Mouse (Mus musculus) MEL (cell line): ENCODE measurements around the gene Polr3h. TPM values are rescaled to one million over a fixed set of nuclear protein-coding genes. Genes with fewer than 3 reads are reported as not detected.

ENCODE experiments used
- DNase-seq: peaks from one replicate; pipeline ENCODE4 v3.0.0; 2011; ENCODE audit warnings: low read depth, low spot score
- H3K27ac ChIP-seq: 2 replicates; pipeline ENCODE4 v1.5.1; 2012; ENCODE audit warnings: low read depth, mild to moderate bottlenecking, control low read depth, low read length, moderate library complexity; ENCODE audit not compliant: control insufficient read depth
- H3K27me3 ChIP-seq, 2 experiments: fragments of 150-350 bp in 1 of 2; sonication (generic) in 1 of 2; 2 replicates each; pipeline ENCODE4 v1.6.1; 2012; ENCODE audit warnings: low read length in 2 of 2, mild to moderate bottlenecking in 2 of 2, improper control_type of control experiment in 1 of 2, moderate library complexity in 1 of 2; ENCODE audit not compliant: insufficient read depth in 2 of 2, control insufficient read depth in 1 of 2
- H3K36me3 ChIP-seq, 2 experiments: 2 replicates each; pipeline ENCODE4 v1.6.1; 2012 to 2014; ENCODE audit warnings: low read length in 2 of 2, improper control_type of control experiment in 1 of 2, inconsistent platforms in 1 of 2, mild to moderate bottlenecking in 1 of 2; ENCODE audit not compliant: insufficient read depth in 2 of 2, control insufficient read depth in 1 of 2
- H3K4me1 ChIP-seq, 2 experiments: fragments of 150-350 bp in 1 of 2; sonication (generic) in 1 of 2; 2 replicates each; pipeline ENCODE4 v1.6.1; 2012; ENCODE audit warnings: low read length in 2 of 2, improper control_type of control experiment in 1 of 2, mild to moderate bottlenecking in 1 of 2; ENCODE audit not compliant: insufficient read depth in 2 of 2, control insufficient read depth in 1 of 2
- H3K4me3 ChIP-seq, 2 experiments: fragments of 150-350 bp in 1 of 2; sonication (generic) in 1 of 2; 2 replicates each; pipeline ENCODE4 v1.5.1; 2012; ENCODE audit warnings: low read depth in 2 of 2, low read length in 2 of 2, mild to moderate bottlenecking in 2 of 2, moderate library complexity in 2 of 2, control low read depth in 1 of 2, improper control_type of control experiment in 1 of 2; ENCODE audit not compliant: control insufficient read depth in 1 of 2, insufficient read depth in 1 of 2
- H3K79me2 ChIP-seq: 2 replicates; pipeline ENCODE4 v1.6.1; 2012; ENCODE audit warnings: mild to moderate bottlenecking, low read length, moderate library complexity; ENCODE audit not compliant: control insufficient read depth, poor library complexity, insufficient read depth
- H3K9ac ChIP-seq: 2 replicates; pipeline ENCODE4 v1.6.1; 2012; ENCODE audit warnings: low read depth, mild to moderate bottlenecking, control low read depth, low read length, moderate library complexity; ENCODE audit not compliant: control insufficient read depth, poor library complexity, severe bottlenecking
- H3K9me3 ChIP-seq: fragments of 150-350 bp; sonication (generic); replicated peaks from 2 replicates; pipeline ENCODE4 v1.6.1; 2012; ENCODE audit warnings: mild to moderate bottlenecking, low read length, improper control_type of control experiment, moderate library complexity; ENCODE audit not compliant: insufficient read depth
- BHLHE40 ChIP-seq: IDR thresholded peaks from 2 replicates; pipeline ENCODE4 v1.6.1; 2012; ENCODE audit warnings: low read depth, mild to moderate bottlenecking, inconsistent platforms, low read length, improper control_type of control experiment, borderline replicate concordance
- CTCF ChIP-seq, 3 experiments: IDR thresholded peaks in 2 of 3; conservative IDR thresholded peaks in 1 of 3; 2 replicates each; pipeline ENCODE4 v1.5.1; 2011 to 2012; ENCODE audit warnings: low read length in 3 of 3, low read depth in 2 of 3, mild to moderate bottlenecking in 2 of 3, improper control_type of control experiment in 1 of 3, inconsistent platforms in 1 of 3, mixed read lengths in 1 of 3, moderate library complexity in 1 of 3; ENCODE audit not compliant: control insufficient read depth in 1 of 3, insufficient read depth in 1 of 3, poor library complexity in 1 of 3, severe bottlenecking in 1 of 3
- E2F4 ChIP-seq: IDR thresholded peaks from 2 replicates; pipeline ENCODE4 v1.6.1; 2011; ENCODE audit warnings: low read depth, low read length, improper control_type of control experiment, borderline replicate concordance
- ELF1 ChIP-seq: IDR thresholded peaks from 2 replicates; pipeline ENCODE4 v1.6.1; 2014; ENCODE audit warnings: low read depth, mild to moderate bottlenecking, inconsistent platforms, low read length, improper control_type of control experiment, moderate library complexity
- GABPA ChIP-seq: IDR thresholded peaks from 2 replicates; pipeline ENCODE4 v1.6.1; 2012; ENCODE audit warnings: low read depth, mild to moderate bottlenecking, inconsistent platforms, low read length, improper control_type of control experiment, moderate library complexity
- GATA1 ChIP-seq: IDR thresholded peaks from 2 replicates; pipeline ENCODE4 v1.6.1; 2011; ENCODE audit warnings: low read depth, low read length, improper control_type of control experiment
- KAT2A ChIP-seq: conservative IDR thresholded peaks from 2 replicates; pipeline ENCODE4 v1.6.1; 2012; ENCODE audit warnings: low read depth, low read length, improper control_type of control experiment, inconsistent platforms
- MAZ ChIP-seq: IDR thresholded peaks from 2 replicates; pipeline ENCODE4 v1.6.1; 2012; ENCODE audit warnings: low read depth, mild to moderate bottlenecking, inconsistent platforms, low read length, improper control_type of control experiment
- MXI1 ChIP-seq: IDR thresholded peaks from 2 replicates; pipeline ENCODE4 v1.6.1; 2011; ENCODE audit warnings: mild to moderate bottlenecking, low read depth, low read length, improper control_type of control experiment
- MYB ChIP-seq: IDR thresholded peaks from 2 replicates; pipeline ENCODE4 v1.6.1; 2011; ENCODE audit warnings: mild to moderate bottlenecking, low read depth, low read length, improper control_type of control experiment
- NELFE ChIP-seq: IDR thresholded peaks from 2 replicates; pipeline ENCODE4 v1.6.1; 2011; ENCODE audit warnings: low read depth, low read length, improper control_type of control experiment
- NRF1 ChIP-seq: IDR thresholded peaks from 2 replicates; pipeline ENCODE4 v1.6.1; 2014; ENCODE audit warnings: low read depth, mild to moderate bottlenecking, inconsistent platforms, low read length, improper control_type of control experiment, moderate library complexity; ENCODE audit not compliant: poor library complexity, insufficient read depth, severe bottlenecking
- POLR2AphosphoS2 ChIP-seq: IDR thresholded peaks from 2 replicates; pipeline ENCODE4 v1.6.1; 2011; ENCODE audit warnings: low read length, improper control_type of control experiment
- POLR2AphosphoS5 ChIP-seq: IDR thresholded peaks from 2 replicates; pipeline ENCODE4 v1.6.1; 2012; ENCODE audit warnings: low read depth, borderline replicate concordance, mild to moderate bottlenecking, inconsistent platforms, low read length, moderate library complexity, mixed read lengths
- TAL1 ChIP-seq: IDR thresholded peaks from 2 replicates; pipeline ENCODE4 v1.6.1; 2012; ENCODE audit warnings: mild to moderate bottlenecking, inconsistent platforms, low read length, moderate library complexity, mixed read lengths
- TBP ChIP-seq: IDR thresholded peaks from 2 replicates; pipeline ENCODE4 v1.8.0; 2011; ENCODE audit warnings: low read depth, low read length, improper control_type of control experiment
- TCF12 ChIP-seq: IDR thresholded peaks from 2 replicates; pipeline ENCODE4 v1.6.1; 2014; ENCODE audit warnings: low read depth, mild to moderate bottlenecking, inconsistent platforms, low read length, improper control_type of control experiment, moderate library complexity
- UBTF ChIP-seq: IDR thresholded peaks from 2 replicates; pipeline ENCODE4 v1.6.1; 2012; ENCODE audit warnings: low read depth, mild to moderate bottlenecking, inconsistent platforms, low read length, improper control_type of control experiment, moderate library complexity, borderline replicate concordance; ENCODE audit not compliant: insufficient read depth
- USF2 ChIP-seq, 2 experiments: IDR thresholded peaks; 2 replicates each; pipeline ENCODE4 v1.6.1; 2011 to 2012; ENCODE audit warnings: improper control_type of control experiment in 2 of 2, low read length in 2 of 2, borderline replicate concordance in 1 of 2, inconsistent platforms in 1 of 2, low read depth in 1 of 2, mild to moderate bottlenecking in 1 of 2; ENCODE audit not compliant: insufficient read depth in 1 of 2
- ZC3H11A ChIP-seq: IDR thresholded peaks from 2 replicates; pipeline ENCODE4 v1.6.1; 2012; ENCODE audit warnings: low read depth, mild to moderate bottlenecking, inconsistent platforms, low read length, improper control_type of control experiment
- ZKSCAN1 ChIP-seq: IDR thresholded peaks from 2 replicates; pipeline ENCODE4 v1.6.1; 2012; ENCODE audit warnings: low read depth, mild to moderate bottlenecking, inconsistent platforms, low read length, improper control_type of control experiment, moderate library complexity
- ZMIZ1 ChIP-seq: IDR thresholded peaks from 2 replicates; pipeline ENCODE4 v1.6.1; 2012; ENCODE audit warnings: low read depth, mild to moderate bottlenecking, inconsistent platforms, low read length, improper control_type of control experiment, moderate library complexity
- polyA plus RNA-seq, 2 experiments: library from polyadenylated mRNA; stranded (reverse) in 1 of 2; unstranded in 1 of 2; fragments of >175 nt in 1 of 2; fragments of >200 nt in 1 of 2; gene quantifications; 2 replicates each; pipeline versions ENCODE4 v1.2.1 to v1.2.4; 2012; ENCODE audit warnings: low replicate concordance in 2 of 2, low read depth in 1 of 2; ENCODE audit not compliant: insufficient read length in 2 of 2, insufficient read depth in 1 of 2, missing spikeins in 1 of 2
- total RNA-seq: library from RNA; depleted of rRNA; stranded (reverse); fragments of 300-350 nt; gene quantifications from 2 replicates; pipeline ENCODE4 v1.2.3, GENCODE M21; 2012

Gene Polr3h
- total and polyA plus RNA-seq, 3 experiments: 109 to 304 TPM; not detected in 1

GRCm38 (mm10) chr15:81960171-81961077, 34.4 kb upstream of the Polr3h start, which contains the start of gene Pmm1 (continued):
- TF ChIP-seq KAT2A (no peak), TAL1 (no peak), BHLHE40 (peak; percentile 92), MAZ (no peak; the same call in 1 of the 2 replicates)

DNA sequence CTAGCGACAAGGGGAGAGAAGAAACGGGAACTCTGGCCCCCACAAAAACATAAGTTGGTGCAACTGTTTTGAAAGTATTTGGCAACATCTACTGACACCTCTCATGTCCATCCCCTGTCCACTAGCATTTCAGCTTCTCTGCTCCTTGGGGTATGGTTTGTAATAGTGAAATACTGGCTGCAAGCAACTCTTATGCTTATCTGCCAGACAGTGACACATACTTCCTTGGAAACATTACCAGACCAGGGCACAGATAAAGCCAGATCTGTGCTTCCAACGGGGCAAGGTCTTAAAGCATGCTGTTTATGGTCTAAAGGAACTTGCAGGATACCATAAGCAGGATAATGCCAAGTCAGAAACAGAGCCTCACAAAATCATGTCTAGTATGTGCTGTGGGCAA, 32.9 kb upstream of the Polr3h start:
- H3K36me3 ChIP-seq: peaks cover 2 to 5% of the 10 kb centered on the region in 2 experiments; a peak in 3 of 4 replicates
- peaks cover 0 to 11% of the 10 kb centered on the region in 2 experiments; a peak in 2 of 4 replicates for H3K4me1 ChIP-seq
- TF ChIP-seq NELFE (no peak), GATA1 (peak; percentile 66), MXI1 (peak; percentile 24; the same call in 1 of the 2 replicates), BHLHE40 (no peak)
- H3K27ac ChIP-seq: no peak overlapping the region
- H3K9me3 ChIP-seq: no peaks in the 10 kb centered on the region
- no peak overlapping the region for H3K4me3 ChIP-seq
- H3K79me2 ChIP-seq: peaks cover 6% of the 10 kb centered on the region; the same call in 1 of the 2 replicates
- no peak overlapping the region for H3K9ac ChIP-seq
- no peaks in the 10 kb centered on the region for H3K27me3 ChIP-seq
- DNase-seq: peak; percentile 48

GRCm38 (mm10) chr15:81957598-81957997, 31.6 kb upstream of the Polr3h start:
- peaks cover 0 to 11% of the 10 kb centered on the region in 2 experiments; a peak in 2 of 4 replicates for H3K4me1 ChIP-seq
- no peak for DNase-seq
- peaks cover 6% of the 10 kb centered on the region; the same call in 1 of the 2 replicates for H3K79me2 ChIP-seq
- TF ChIP-seq GABPA: no peak
- TF ChIP-seq CTCF (IDR thresholded peaks at IDR 0.05 in 2 of 3, conservative IDR thresholded peaks at IDR 0.05 in 1 of 3; ENCODE audit: control insufficient read depth in 1 of 3, insufficient read depth in 1 of 3, low read depth in 2 of 3, low read length in 3 of 3, poor library complexity in 1 of 3, severe bottlenecking in 1 of 3): no peak
- TF ChIP-seq ZKSCAN1: no peak
- TF ChIP-seq TBP: no peak
- no peak for TF ChIP-seq KAT2A
- TF ChIP-seq POLR2AphosphoS2: no peak
- no peak for TF ChIP-seq ZMIZ1
- no peak for TF ChIP-seq POLR2AphosphoS5
- no peak for TF ChIP-seq GATA1
- no peak for TF ChIP-seq NELFE
- TF ChIP-seq TCF12: no peak
- no peak for TF ChIP-seq USF2 (IDR thresholded peaks at IDR 0.05; ENCODE audit: borderline replicate concordance in 1 of 2, insufficient read depth in 1 of 2, low read depth in 1 of 2, low read length in 2 of 2)
- TF ChIP-seq E2F4: no peak
- TF ChIP-seq MYB: no peak
- TF ChIP-seq UBTF: no peak
- TF ChIP-seq ZC3H11A: no peak
- TF ChIP-seq ELF1: no peak
- no peak for TF ChIP-seq NRF1
- TF ChIP-seq, all 39 proteins: peak for 0
- Histone ChIP-seq H3K9ac (no peak overlapping the region), H3K9me3 (no peaks in the 10 kb centered on the region), H3K27ac (no peak overlapping the region), H3K27me3 (no peaks in the 10 kb centered on the region), H3K4me3 (no peak overlapping the region), H3K36me3 (peaks cover 2 to 5% of the 10 kb centered on the region in 2 experiments; a peak in 3 of 4 replicates)
